Mouse (Mus musculus): ENCODE results near the gene Myo1f. TPM values are rescaled to one million over a fixed set of nuclear protein-coding genes. Genes with fewer than 3 reads are reported as not detected.
"Not testable (repeated sequence)": the region's sequence is repeated elsewhere in the genome, so short reads cannot be mapped to it uniquely, and the experiment has no call there.

The Myo1f gene
- polyA plus RNA-seq, 1 experiment from 2014 or later, result 3.0 TPM

GRCm38 (mm10) chr17:33586011-33586410 is 30.5 kb downstream of the Myo1f start:
- Histone ChIP-seq H3K36me3 (no peaks in the 10 kb centered on the region), H3K9ac (no peak overlapping the region), H3K27ac (replicated peaks) (no peak overlapping the region), H3K9me3 (no peaks in the 10 kb centered on the region), H3K4me3 (no peak overlapping the region), H3K4me2 (no peak overlapping the region), H3K27me3 (replicated peaks) (0 out of 2 replicates have a peak, but pooled peaks cover 3% of the 10 kb centered on the region), H3K4me1 (no peaks in the 10 kb centered on the region)
- no peak for ATAC-seq (ENCODE audit: extremely low read depth, insufficient number of reproducible peaks, low FRiP score, low TSS enrichment)
- 61% methylated on average over 17 of the region's 17 CpGs for WGBS

GRCm38 (mm10) chr17:33597271-33597670 is 41.8 kb downstream of the Myo1f start:
- no peak overlapping the region for H3K9ac ChIP-seq
- peaks cover 8% of the 10 kb centered on the region; the same call in 1 of the 2 replicates for H3K9me3 ChIP-seq
- H3K4me2 ChIP-seq, result no peak overlapping the region
- no peaks in the 10 kb centered on the region for H3K36me3 ChIP-seq
- ATAC-seq (ENCODE audit: extremely low read depth, insufficient number of reproducible peaks, low FRiP score, low TSS enrichment), result no peak
- no peaks in the 10 kb centered on the region for H3K27me3 ChIP-seq (replicated peaks)
- H3K27ac ChIP-seq (replicated peaks), result no peak overlapping the region
- no peaks in the 10 kb centered on the region for H3K4me1 ChIP-seq
- no peak overlapping the region for H3K4me3 ChIP-seq

- no peaks in the 10 kb centered on the region for H3K27me3 ChIP-seq (replicated peaks)
- H3K4me3 ChIP-seq, result no peak overlapping the region
- ATAC-seq (ENCODE audit: extremely low read depth, insufficient number of reproducible peaks, low FRiP score, low TSS enrichment), result no peak
- H3K36me3 ChIP-seq, result no peaks in the 10 kb centered on the region
- peaks cover 8% of the 10 kb centered on the region; the same call in 1 of the 2 replicates for H3K9me3 ChIP-seq
- no peak overlapping the region for H3K27ac ChIP-seq (replicated peaks)
- H3K9ac ChIP-seq, result no peak overlapping the region
- 87% methylated on average over 5 of the region's 5 CpGs for WGBS
- no peak overlapping the region for H3K4me2 ChIP-seq
- no peaks in the 10 kb centered on the region for H3K4me1 ChIP-seq
These were observed 43.0 kb downstream of the Myo1f start for GRCm38 (mm10) chr17:33598506-33598905.

- Histone ChIP-seq H3K36me3 (no peaks in the 10 kb centered on the region), H3K4me2 (no peak overlapping the region), H3K9ac (no peak overlapping the region), H3K27me3 (replicated peaks) (no peaks in the 10 kb centered on the region), H3K4me1 (no peaks in the 10 kb centered on the region), H3K9me3 (peaks cover 8% of the 10 kb centered on the region; the same call in 1 of the 2 replicates), H3K27ac (replicated peaks) (no peak overlapping the region), H3K4me3 (no peak overlapping the region)
- WGBS, result 77% methylated on average over 8 of the region's 8 CpGs
- no peak for ATAC-seq (ENCODE audit: extremely low read depth, insufficient number of reproducible peaks, low FRiP score, low TSS enrichment)
These were observed 44.4 kb downstream of the Myo1f start for GRCm38 (mm10) chr17:33599836-33600475.

- no peak overlapping the region for H3K4me2 ChIP-seq
- peaks cover 8% of the 10 kb centered on the region; the same call in 1 of the 2 replicates for H3K9me3 ChIP-seq
- H3K4me3 ChIP-seq, result no peak overlapping the region
- 77% methylated on average over 3 of the region's 3 CpGs for WGBS
- no peaks in the 10 kb centered on the region for H3K27me3 ChIP-seq (replicated peaks)
- no peak overlapping the region for H3K27ac ChIP-seq (replicated peaks)
- ATAC-seq (ENCODE audit: extremely low read depth, insufficient number of reproducible peaks, low FRiP score, low TSS enrichment), result no peak
- H3K4me1 ChIP-seq, result no peaks in the 10 kb centered on the region
- H3K9ac ChIP-seq, result no peak overlapping the region
- H3K36me3 ChIP-seq, result no peaks in the 10 kb centered on the region
These were observed 45.3 kb downstream of the Myo1f start for GRCm38 (mm10) chr17:33600831-33601230.

GRCm38 (mm10) chr17:33601947-33602346 is 46.4 kb downstream of the Myo1f start:
- Histone ChIP-seq H3K36me3 (no peaks in the 10 kb centered on the region), H3K27me3 (replicated peaks) (no peaks in the 10 kb centered on the region), H3K9me3 (peaks cover 8% of the 10 kb centered on the region; the same call in 1 of the 2 replicates), H3K4me3 (no peak overlapping the region), H3K9ac (no peak overlapping the region), H3K4me1 (no peaks in the 10 kb centered on the region), H3K27ac (replicated peaks) (no peak overlapping the region), H3K4me2 (no peak overlapping the region)
- WGBS, result 81% methylated on average over 12 of the region's 12 CpGs
- no peak for ATAC-seq (ENCODE audit: extremely low read depth, insufficient number of reproducible peaks, low FRiP score, low TSS enrichment)

- ATAC-seq (ENCODE audit: extremely low read depth, insufficient number of reproducible peaks, low FRiP score, low TSS enrichment), result no peak
- no peak overlapping the region for H3K4me2 ChIP-seq
- no peaks in the 10 kb centered on the region for H3K36me3 ChIP-seq
- no peak overlapping the region for H3K4me3 ChIP-seq
- no peak overlapping the region for H3K9ac ChIP-seq
- no peaks in the 10 kb centered on the region for H3K27me3 ChIP-seq (replicated peaks)
- H3K27ac ChIP-seq (replicated peaks), result no peak overlapping the region
- WGBS, result 37% methylated on average over 2 of the region's 2 CpGs
- H3K9me3 ChIP-seq, result no peaks in the 10 kb centered on the region
- H3K4me1 ChIP-seq, result no peaks in the 10 kb centered on the region
These were observed 51.8 kb downstream of the Myo1f start for GRCm38 (mm10) chr17:33607273-33607672.

- H3K27ac ChIP-seq (replicated peaks), result no peak overlapping the region
- 69% methylated on average over 7 of the region's 7 CpGs for WGBS
- no peak overlapping the region for H3K4me2 ChIP-seq
- no peaks in the 10 kb centered on the region for H3K36me3 ChIP-seq
- H3K9ac ChIP-seq, result no peak overlapping the region
- no peaks in the 10 kb centered on the region for H3K9me3 ChIP-seq
- no peak overlapping the region for H3K4me3 ChIP-seq
- no peak for ATAC-seq (ENCODE audit: extremely low read depth, insufficient number of reproducible peaks, low FRiP score, low TSS enrichment)
- H3K4me1 ChIP-seq, result no peaks in the 10 kb centered on the region
- no peaks in the 10 kb centered on the region for H3K27me3 ChIP-seq (replicated peaks)
These were observed 55.0 kb downstream of the Myo1f start for GRCm38 (mm10) chr17:33610548-33610947.

GRCm38 (mm10) chr17:33613726-33614125 is 58.2 kb downstream of the Myo1f start:
- 76% methylated on average over 5 of the region's 5 CpGs for whole genome bisulfite sequencing
- not testable (repeated sequence) for H3K27ac ChIP-seq (replicated peaks); H3K9ac ChIP-seq; ATAC-seq (ENCODE audit: extremely low read depth, insufficient number of reproducible peaks, low FRiP score, low TSS enrichment); H3K4me3 ChIP-seq; H3K36me3 ChIP-seq; H3K4me1 ChIP-seq; H3K4me2 ChIP-seq; H3K9me3 ChIP-seq; H3K27me3 ChIP-seq (replicated peaks)

GRCm38 (mm10) chr17:33627281-33627680 is 71.8 kb downstream of the Myo1f start:
- no peak for ATAC-seq (ENCODE audit: extremely low read depth, insufficient number of reproducible peaks, low FRiP score, low TSS enrichment)
- no peak overlapping the region for H3K9ac ChIP-seq
- H3K4me2 ChIP-seq, result no peak overlapping the region
- H3K36me3 ChIP-seq, result peaks cover 22% of the 10 kb centered on the region
- H3K4me3 ChIP-seq, result no peak overlapping the region
- no peak overlapping the region for H3K27ac ChIP-seq (replicated peaks)
- no peaks in the 10 kb centered on the region for H3K27me3 ChIP-seq (replicated peaks)
- 88% methylated on average over 3 of the region's 3 CpGs for WGBS
- H3K9me3 ChIP-seq, result no peaks in the 10 kb centered on the region
- peaks cover 29% of the 10 kb centered on the region for H3K4me1 ChIP-seq

- 4% methylated on average over 35 of the region's 35 CpGs for WGBS
- Histone ChIP-seq H3K4me1 (peaks cover 29% of the 10 kb centered on the region), H3K36me3 (peaks cover 34% of the 10 kb centered on the region), H3K9ac (peak within 1 kb of the TSS; percentile 83), H3K27ac (replicated peaks) (peak within 1 kb of the TSS; percentile 95), H3K4me3 (peak within 1 kb of the TSS; percentile 63), H3K27me3 (replicated peaks) (no peaks in the 10 kb centered on the region), H3K9me3 (no peaks in the 10 kb centered on the region), H3K4me2 (peak within 1 kb of the TSS; percentile 85)
- peak; percentile 91 for ATAC-seq (ENCODE audit: extremely low read depth, insufficient number of reproducible peaks, low FRiP score, low TSS enrichment)
These were observed 73.3 kb downstream of the Myo1f start, which contains the start of gene Zfp414 for GRCm38 (mm10) chr17:33628621-33629486. Zfp414 (plus strand) TSS chr17:33629090.
